Mouse (Mus musculus) CH12.LX (cell line): Measurements from ENCODE around the gene Pyroxd1. TPM values are rescaled to one million over a fixed set of nuclear protein-coding genes. Genes with fewer than 3 reads are reported as not detected.

ENCODE experiments used
- DNase-seq: peaks from one replicate; pipeline ENCODE4 v3.0.0-alpha.2; 2013; ENCODE audit errors: extremely low read depth
- H3K27ac ChIP-seq: 2 replicates; pipeline ENCODE4 v1.5.1; 2012; ENCODE audit warnings: low read depth, mild to moderate bottlenecking, control low read depth, moderate library complexity; ENCODE audit not compliant: insufficient read depth
- H3K27me3 ChIP-seq: replicated peaks from 2 replicates; pipeline ENCODE3; 2012; ENCODE audit warnings: inconsistent platforms
- H3K36me3 ChIP-seq, 2 experiments: replicated peaks in 1 of 2; 2 replicates each; pipeline versions ENCODE3 to v1.6.1; 2012; ENCODE audit warnings: inconsistent platforms in 1 of 2, low read length in 1 of 2, mild to moderate bottlenecking in 1 of 2, mixed read lengths in 1 of 2, moderate library complexity in 1 of 2; ENCODE audit not compliant: control insufficient read depth in 1 of 2, insufficient read depth in 1 of 2
- H3K4me1 ChIP-seq, 2 experiments: 2 replicates each; pipeline ENCODE4 v1.6.1; 2012; ENCODE audit warnings: inconsistent platforms in 1 of 2, moderate library complexity in 1 of 2; ENCODE audit not compliant: insufficient read depth in 2 of 2, control insufficient read depth in 1 of 2
- H3K4me2 ChIP-seq: 2 replicates; pipeline ENCODE4 v1.6.1; 2012; ENCODE audit warnings: low read depth, mild to moderate bottlenecking, control low read depth; ENCODE audit not compliant: poor library complexity, insufficient read depth, severe bottlenecking
- H3K4me3 ChIP-seq, 3 experiments: fragments of 150-350 bp in 1 of 3; sonication (generic) in 1 of 3; replicated peaks in 1 of 3; 2 replicates each; pipeline versions ENCODE3 to v1.5.1; 2011 to 2012; ENCODE audit warnings: low read depth in 2 of 3, low read length in 2 of 3, mild to moderate bottlenecking in 2 of 3, moderate library complexity in 2 of 3, control low read depth in 1 of 3, improper control_type of control experiment in 1 of 3, inconsistent platforms in 1 of 3, mixed read lengths in 1 of 3; ENCODE audit not compliant: poor library complexity in 1 of 3
- H3K79me2 ChIP-seq: replicated peaks from 2 replicates; pipeline ENCODE4 v1.6.1; 2012; ENCODE audit warnings: mild to moderate bottlenecking, moderate library complexity; ENCODE audit not compliant: control insufficient read depth, poor library complexity, insufficient read depth, severe bottlenecking; ENCODE audit errors: extremely low read depth
- H3K9ac ChIP-seq: 2 replicates; pipeline ENCODE4 v1.6.1; 2012; ENCODE audit warnings: low read depth, mild to moderate bottlenecking, control low read depth, moderate library complexity; ENCODE audit not compliant: insufficient read depth
- H3K9me3 ChIP-seq: replicated peaks from 2 replicates; pipeline ENCODE3; 2012; ENCODE audit warnings: low read length, inconsistent platforms, mixed read lengths
- BHLHE40 ChIP-seq: IDR thresholded peaks from 2 replicates; pipeline ENCODE4 v1.6.1; 2011; ENCODE audit warnings: mild to moderate bottlenecking, low read depth, low read length, improper control_type of control experiment
- CHD1 ChIP-seq: IDR thresholded peaks from 2 replicates; pipeline ENCODE4 v1.6.1; 2012; ENCODE audit warnings: low read depth, low read length, improper control_type of control experiment, inconsistent platforms
- CHD2 ChIP-seq: IDR thresholded peaks from 2 replicates; pipeline ENCODE4 v1.6.1; 2011; ENCODE audit warnings: low read length, improper control_type of control experiment
- CTCF ChIP-seq, 2 experiments: IDR thresholded peaks in 1 of 2; conservative IDR thresholded peaks in 1 of 2; 2 replicates each; pipeline ENCODE4 v1.5.1; 2011 to 2012; ENCODE audit warnings: low read depth in 2 of 2, low read length in 2 of 2, improper control_type of control experiment in 1 of 2, inconsistent platforms in 1 of 2, mild to moderate bottlenecking in 1 of 2, moderate library complexity in 1 of 2
- E2F4 ChIP-seq: IDR thresholded peaks from 2 replicates; pipeline ENCODE4 v1.6.1; 2011; ENCODE audit warnings: low read depth, low read length, improper control_type of control experiment; ENCODE audit not compliant: insufficient replicate concordance
- ELF1 ChIP-seq: IDR thresholded peaks from 2 replicates; pipeline ENCODE4 v1.6.1; 2014; ENCODE audit warnings: low read depth, mild to moderate bottlenecking, inconsistent platforms, low read length, improper control_type of control experiment
- EP300 ChIP-seq: IDR thresholded peaks from 2 replicates; pipeline ENCODE4 v1.6.1; 2011; ENCODE audit warnings: low read length, improper control_type of control experiment
- ETS1 ChIP-seq: conservative IDR thresholded peaks from 2 replicates; pipeline ENCODE4 v1.6.1; 2012; ENCODE audit warnings: low read depth, mild to moderate bottlenecking, inconsistent platforms, low read length, improper control_type of control experiment, moderate library complexity
- GABPA ChIP-seq: IDR thresholded peaks from 2 replicates; pipeline ENCODE4 v1.6.1; 2012; ENCODE audit warnings: low read depth, low read length, improper control_type of control experiment, inconsistent platforms; ENCODE audit not compliant: insufficient replicate concordance
- HCFC1 ChIP-seq: IDR thresholded peaks from 2 replicates; pipeline ENCODE4 v1.6.1; 2012; ENCODE audit warnings: low read depth, mild to moderate bottlenecking, inconsistent platforms, low read length, improper control_type of control experiment
- IRF4 ChIP-seq: IDR thresholded peaks from 2 replicates; pipeline ENCODE4 v1.6.1; 2014; ENCODE audit warnings: low read depth, mild to moderate bottlenecking, inconsistent platforms, low read length, improper control_type of control experiment
- JUN ChIP-seq: IDR thresholded peaks from 2 replicates; pipeline ENCODE4 v1.6.1; 2011; ENCODE audit warnings: low read depth, mild to moderate bottlenecking, low read length, improper control_type of control experiment, moderate library complexity; ENCODE audit not compliant: insufficient read depth
- JUND ChIP-seq: conservative IDR thresholded peaks from 2 replicates; pipeline ENCODE4 v1.6.1; 2011; ENCODE audit warnings: low read depth, low read length, improper control_type of control experiment
- KAT2A ChIP-seq: IDR thresholded peaks from 2 replicates; pipeline ENCODE4 v1.6.1; 2012; ENCODE audit warnings: low read length, improper control_type of control experiment, inconsistent platforms; ENCODE audit not compliant: insufficient replicate concordance
- MAFK ChIP-seq: IDR thresholded peaks from 2 replicates; pipeline ENCODE4 v1.6.1; 2011; ENCODE audit warnings: low read length, improper control_type of control experiment; ENCODE audit not compliant: insufficient replicate concordance
- MAX ChIP-seq: IDR thresholded peaks from 2 replicates; pipeline ENCODE4 v1.6.1; 2011; ENCODE audit warnings: low read length, improper control_type of control experiment
- MAZ ChIP-seq: IDR thresholded peaks from 2 replicates; pipeline ENCODE4 v1.6.1; 2012; ENCODE audit warnings: low read depth, mild to moderate bottlenecking, inconsistent platforms, low read length, improper control_type of control experiment, moderate library complexity
- MEF2A ChIP-seq: IDR thresholded peaks from 2 replicates; pipeline ENCODE4 v1.6.1; 2014; ENCODE audit warnings: low read depth, mild to moderate bottlenecking, inconsistent platforms, low read length, improper control_type of control experiment, borderline replicate concordance
- MXI1 ChIP-seq: IDR thresholded peaks from 2 replicates; pipeline ENCODE4 v1.6.1; 2011; ENCODE audit warnings: mild to moderate bottlenecking, low read depth, low read length, improper control_type of control experiment
- MYC ChIP-seq: IDR thresholded peaks from 2 replicates; pipeline ENCODE4 v1.6.1; 2011; ENCODE audit warnings: low read depth, mild to moderate bottlenecking, improper control_type of control experiment, low read length
- NELFE ChIP-seq: IDR thresholded peaks from 2 replicates; pipeline ENCODE4 v1.6.1; 2011; ENCODE audit warnings: low read depth, low read length, improper control_type of control experiment
- NRF1 ChIP-seq: IDR thresholded peaks from 2 replicates; pipeline ENCODE4 v1.6.1; 2014; ENCODE audit warnings: low read depth, mild to moderate bottlenecking, inconsistent platforms, low read length, improper control_type of control experiment, moderate library complexity
- PAX5 ChIP-seq: IDR thresholded peaks from 2 replicates; pipeline ENCODE4 v1.6.1; 2012; ENCODE audit warnings: low read length, inconsistent platforms, mixed read lengths
- POLR2A ChIP-seq: IDR thresholded peaks from 2 replicates; pipeline ENCODE4 v1.6.1; 2011; ENCODE audit warnings: low read depth, mild to moderate bottlenecking, improper control_type of control experiment, low read length
- POLR2AphosphoS2 ChIP-seq: IDR thresholded peaks from 2 replicates; pipeline ENCODE4 v1.6.1; 2011; ENCODE audit warnings: low read depth, low read length, improper control_type of control experiment
- RAD21 ChIP-seq: IDR thresholded peaks from 2 replicates; pipeline ENCODE4 v1.6.1; 2011; ENCODE audit warnings: low read depth, mild to moderate bottlenecking, low read length, improper control_type of control experiment, moderate library complexity
- RCOR1 ChIP-seq: conservative IDR thresholded peaks from 2 replicates; pipeline ENCODE4 v1.6.1; 2012; ENCODE audit warnings: low read depth, mild to moderate bottlenecking, inconsistent platforms, low read length, improper control_type of control experiment
- SIN3A ChIP-seq: IDR thresholded peaks from 2 replicates; pipeline ENCODE4 v1.6.1; 2012; ENCODE audit warnings: low read length, improper control_type of control experiment, inconsistent platforms
- SMC3 ChIP-seq: IDR thresholded peaks from 2 replicates; pipeline ENCODE4 v1.6.1; 2011; ENCODE audit warnings: low read depth, low read length, improper control_type of control experiment
- TBP ChIP-seq: conservative IDR thresholded peaks from 2 replicates; pipeline ENCODE4 v1.6.1; 2011; ENCODE audit warnings: low read depth, low read length, improper control_type of control experiment
- TCF12 ChIP-seq: IDR thresholded peaks from 2 replicates; pipeline ENCODE4 v1.6.1; 2014; ENCODE audit warnings: low read depth, mild to moderate bottlenecking, inconsistent platforms, low read length, improper control_type of control experiment
- UBTF ChIP-seq: IDR thresholded peaks from 2 replicates; pipeline ENCODE4 v1.6.1; 2012; ENCODE audit warnings: low read depth, mild to moderate bottlenecking, inconsistent platforms, low read length, improper control_type of control experiment, moderate library complexity
- USF1 ChIP-seq: IDR thresholded peaks from 2 replicates; pipeline ENCODE4 v1.6.1; 2014; ENCODE audit warnings: low read depth, mild to moderate bottlenecking, inconsistent platforms, low read length, improper control_type of control experiment
- USF2 ChIP-seq: conservative IDR thresholded peaks from 2 replicates; pipeline ENCODE4 v1.6.1; 2011; ENCODE audit warnings: low read depth, low read length, improper control_type of control experiment
- ZC3H11A ChIP-seq: IDR thresholded peaks from 2 replicates; pipeline ENCODE4 v1.6.1; 2012; ENCODE audit warnings: low read depth, mild to moderate bottlenecking, inconsistent platforms, low read length, improper control_type of control experiment
- ZKSCAN1 ChIP-seq: IDR thresholded peaks from 2 replicates; pipeline ENCODE4 v1.6.1; 2012; ENCODE audit warnings: low read depth, inconsistent platforms, low read length, improper control_type of control experiment, borderline replicate concordance
- ZMIZ1 ChIP-seq: IDR thresholded peaks from 2 replicates; pipeline ENCODE4 v1.6.1; 2012; ENCODE audit warnings: low read depth, mild to moderate bottlenecking, inconsistent platforms, low read length, improper control_type of control experiment
- ZNF384 ChIP-seq: IDR thresholded peaks from 2 replicates; pipeline ENCODE4 v1.6.1; 2012; ENCODE audit warnings: low read depth, low read length, improper control_type of control experiment, inconsistent platforms
- dilution Hi-C: fragments of 300-500 bp; cut with MboI; formaldehyde crosslinking; loops from 2 replicates; pipeline ENCODE4 v1.14.3; 2020; ENCODE audit warnings: low sequenced_read_pairs; ENCODE audit not compliant: extremely low pct_unique_long_range_greater_than_20kb, extremely low pct_ligation_motif_present
- in situ Hi-C: fragments of 300-500 bp; cut with MboI; formaldehyde crosslinking; loops from 3 replicates; pipeline ENCODE4 v1.14.3; 2019; ENCODE audit warnings: low sequenced_read_pairs, low pct_ligation_motif_present, low pct_unique_long_range_greater_than_20kb, mixed read lengths
- polyA plus RNA-seq: library from polyadenylated mRNA; unstranded; fragments of >175 nt; gene quantifications from 2 replicates; pipeline ENCODE4 v1.2.1, GENCODE M21; 2012; ENCODE audit warnings: low read depth; ENCODE audit not compliant: insufficient read length
- total RNA-seq, 2 experiments: library from RNA; depleted of rRNA; stranded (reverse); fragments of 300-350 nt in 1 of 2; fragments of >200 nt in 1 of 2; gene quantifications; 2 replicates each; pipeline ENCODE4 v1.2.3; 2012 to 2014

Pyroxd1 gene
- total RNA-seq (2012; rRNA removed) (7.9 and 8.0 TPM in 2 replicates), total RNA-seq (2014; rRNA removed) (11.2 and 13.0 TPM in 2 replicates), polyA plus RNA-seq (11.5 and 13.3 TPM in 2 replicates)

GRCm38 (mm10) chr6:142345440-142346038 lies at the start of gene Pyroxd1:
Gene Pyroxd1 (plus strand): TSS chr6:142345654.
- in situ Hi-C loops, result loop anchor here (25.0 kb wide), 1 partner anchor 167 kb away; the partner anchor contains the start of gene Ldhb
- H3K79me2 ChIP-seq, result no peaks in the 10 kb centered on the region
- H3K9me3 ChIP-seq, result no peaks in the 10 kb centered on the region
- DNase-seq, result peak; percentile 96
- peak within 1 kb of the TSS; percentile 71 to 81 (median 73) for H3K4me3 ChIP-seq
- peak within 1 kb of the TSS; percentile 97 for H3K4me2 ChIP-seq
- peaks cover 4 to 17% of the 10 kb centered on the region in 2 experiments for H3K4me1 ChIP-seq
- TF ChIP-seq KAT2A, result peak; percentile 87; the same call in 1 of the 2 replicates
- TF ChIP-seq ZNF384, result no peak
- TF ChIP-seq RAD21, result no peak
- peak; percentile 68 for TF ChIP-seq USF1
- peak; percentile 99 for TF ChIP-seq ELF1
- no peak for TF ChIP-seq CTCF (conservative IDR thresholded peaks at IDR 0.05 in 1 of 2, IDR thresholded peaks at IDR 0.05 in 1 of 2; ENCODE audit: low read depth in 2 of 2, low read length in 2 of 2)
- TF ChIP-seq POLR2AphosphoS2, result 0 out of 2 replicates have a peak, but pooled peaks have one; percentile 36
- TF ChIP-seq MYC, result peak; percentile 96
- TF ChIP-seq RCOR1, result no peak
- no peak for TF ChIP-seq PAX5
- TF ChIP-seq USF2, result peak; percentile 54; the same call in 1 of the 2 replicates
- peak; percentile 100 for TF ChIP-seq MXI1
- TF ChIP-seq ETS1, result peak; percentile 43; the same call in 1 of the 2 replicates
- no peak for TF ChIP-seq MAFK
- peak; percentile 76 for TF ChIP-seq BHLHE40
- TF ChIP-seq ZC3H11A, result no peak
- TF ChIP-seq ZKSCAN1, result no peak
- TF ChIP-seq MAX, result peak; percentile 98
- no peak for TF ChIP-seq JUND
- peak; percentile 61; the same call in 1 of the 2 replicates for TF ChIP-seq NELFE
- no peak for TF ChIP-seq EP300
- peak; percentile 79 for TF ChIP-seq MEF2A
- TF ChIP-seq ZMIZ1, result no peak
- no peak for TF ChIP-seq CHD1
- peak; percentile 99 for TF ChIP-seq SIN3A
- peak; percentile 73 for TF ChIP-seq POLR2A
- TF ChIP-seq IRF4, result peak; percentile 60; the same call in 1 of the 2 replicates
- TF ChIP-seq JUN, result peak; percentile 20; the same call in 1 of the 2 replicates
- TF ChIP-seq NRF1, result peak; percentile 82
- no peak; the same call in 1 of the 2 replicates for TF ChIP-seq MAZ
- TF ChIP-seq GABPA, result no peak; the same call in 1 of the 2 replicates
- TF ChIP-seq CHD2, result peak; percentile 47; the same call in 1 of the 2 replicates
- TF ChIP-seq TBP, result no peak
- TF ChIP-seq SMC3, result no peak
- TF ChIP-seq TCF12, result 0 out of 2 replicates have a peak, but pooled peaks have one; percentile 49
- no peak for TF ChIP-seq UBTF
- TF ChIP-seq E2F4, result peak; percentile 72; the same call in 1 of the 2 replicates
- peak; percentile 93 for TF ChIP-seq HCFC1
- TF ChIP-seq, all 38 proteins: peak for 21
- dilution Hi-C loops, result no loop called here
- peak within 1 kb of the TSS; percentile 62 for H3K9ac ChIP-seq
- peaks cover 14 to 29% of the 10 kb centered on the region in 2 experiments for H3K36me3 ChIP-seq
- no peaks in the 10 kb centered on the region for H3K27me3 ChIP-seq
- peak within 1 kb of the TSS; percentile 74 for H3K27ac ChIP-seq
